In the genomic region with DNA sequence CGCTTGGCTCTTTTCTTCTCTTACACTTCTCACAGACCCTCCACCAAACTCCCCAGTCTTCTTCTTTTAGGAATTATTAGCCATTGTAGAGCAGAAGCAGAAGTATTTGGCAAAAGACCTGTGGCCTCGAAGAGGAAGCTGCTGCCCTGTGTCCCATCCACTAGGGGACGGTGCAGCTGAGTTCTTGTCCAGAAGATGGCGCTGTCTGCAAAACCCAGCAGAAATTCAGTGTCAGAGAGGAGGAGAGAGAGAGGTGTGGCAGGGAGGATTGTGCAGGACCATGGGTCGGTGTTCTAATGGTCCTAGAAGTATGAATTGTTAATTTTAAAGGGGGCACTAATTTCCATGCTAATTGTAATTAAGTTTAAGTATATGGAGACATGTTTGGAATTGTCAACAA, we compare ENCODE assay signal across 8 mouse cellular contexts. TPM values are rescaled to one million over a fixed set of nuclear protein-coding genes. Genes with fewer than 3 reads are reported as not detected.
A peak's percentile ranks its signal among the peaks of the same experiment; 100 is the strongest.
DNase-seq lines count a peak whose midpoint lies in the region; ATAC-seq lines count a peak whose summit lies in the region.

No protein-coding gene starts in this region.

- H3K4me2 ChIP-seq in forebrain, embryonic 11.5 days (ENCODE audit: low read depth, low read length, severe bottlenecking) = no peak overlapping the region
- no peak overlapping the region for H3K4me2 ChIP-seq in forebrain, embryonic 16.5 days (ENCODE audit: low read length)
- no peak overlapping the region for H3K4me2 ChIP-seq in liver, embryonic 11.5 days

- no peak overlapping the region for H3K4me3 ChIP-seq in forebrain, embryonic 11.5 days (ENCODE audit: low read depth, low read length)
- H3K4me3 ChIP-seq in forebrain, embryonic 16.5 days (replicated peaks; ENCODE audit: low read length) = no peak overlapping the region
- no peak overlapping the region for H3K4me3 ChIP-seq in liver, embryonic 11.5 days (ENCODE audit: low read depth, low read length)

- peak; percentile 66; the same call in 1 of the 2 replicates for ATAC-seq in forebrain, embryonic 11.5 days (replicated peaks; ENCODE audit: low FRiP score)
- no peak for ATAC-seq in forebrain, embryonic 16.5 days
- peak; percentile 68 for ATAC-seq in liver, embryonic 11.5 days (replicated peaks; ENCODE audit: low FRiP score)

- H3K36me3 ChIP-seq in forebrain, embryonic 11.5 days (ENCODE audit: control insufficient read depth, insufficient read depth, low read length) = no peaks in the 10 kb centered on the region
- H3K36me3 ChIP-seq in forebrain, embryonic 16.5 days (ENCODE audit: control insufficient read depth, insufficient read depth) = no peaks in the 10 kb centered on the region
- H3K36me3 ChIP-seq in liver, embryonic 11.5 days (ENCODE audit: control insufficient read depth, insufficient read depth, low read length) = no peaks in the 10 kb centered on the region

- H3K9me3 ChIP-seq in forebrain, embryonic 11.5 days (ENCODE audit: control insufficient read depth, low read length) = no peaks in the 10 kb centered on the region
- H3K9me3 ChIP-seq in forebrain, embryonic 16.5 days (ENCODE audit: control insufficient read depth, low read length) = no peaks in the 10 kb centered on the region
- H3K9me3 ChIP-seq in liver, embryonic 11.5 days (ENCODE audit: control insufficient read depth, low read length) = no peaks in the 10 kb centered on the region

- peak; percentile 81 for DNase-seq in forebrain, embryonic 11.5 days (ENCODE audit: low spot score)
- DNase-seq in urinary bladder, postnatal 14 days (ENCODE audit: low spot score) = peak; percentile 32
- DNase-seq in urinary bladder, postnatal 10 days (ENCODE audit: low spot score) = no peak
- DNase-seq in cerebellum, postnatal 25 days = peak; percentile 54 to 68
- DNase-seq in induced T-regulatory cell, adult 2 months (ENCODE audit: low read depth) = peak; percentile 66
- peak; percentile 59 for DNase-seq in liver, embryonic 11.5 days (ENCODE audit: low spot score)
- peak; percentile 56 for DNase-seq in right cerebral cortex, postnatal 14 days

- no peak overlapping the region for H3K27ac ChIP-seq in forebrain, embryonic 11.5 days (ENCODE audit: low read depth, low read length)
- H3K27ac ChIP-seq in forebrain, embryonic 16.5 days (ENCODE audit: low read length) = no peak overlapping the region
- no peak overlapping the region for H3K27ac ChIP-seq in liver, embryonic 11.5 days (ENCODE audit: low read depth, low read length)

- no peaks in the 10 kb centered on the region for H3K4me1 ChIP-seq in forebrain, embryonic 11.5 days (replicated peaks; ENCODE audit: control insufficient read depth, insufficient read depth, low read length)
- H3K4me1 ChIP-seq in forebrain, embryonic 16.5 days (replicated peaks; ENCODE audit: control insufficient read depth, insufficient read depth, low read length) = no peaks in the 10 kb centered on the region
- H3K4me1 ChIP-seq in liver, embryonic 11.5 days (replicated peaks; ENCODE audit: control insufficient read depth, insufficient read depth, low read length) = peaks cover 4% of the 10 kb centered on the region; the same call in 1 of the 2 replicates

- H3K9ac ChIP-seq in forebrain, embryonic 11.5 days (ENCODE audit: low read length) = no peak overlapping the region
- H3K9ac ChIP-seq in forebrain, embryonic 16.5 days (replicated peaks; ENCODE audit: low read depth, low read length) = no peak overlapping the region
- H3K9ac ChIP-seq in liver, embryonic 11.5 days (ENCODE audit: low read depth, low read length) = no peak overlapping the region

- H3K27me3 ChIP-seq in forebrain, embryonic 11.5 days (ENCODE audit: control insufficient read depth, insufficient read depth, low read length) = no peaks in the 10 kb centered on the region
- no peaks in the 10 kb centered on the region for H3K27me3 ChIP-seq in forebrain, embryonic 16.5 days (replicated peaks; ENCODE audit: control insufficient read depth, insufficient read depth, low read length)
- H3K27me3 ChIP-seq in liver, embryonic 11.5 days (replicated peaks; ENCODE audit: control insufficient read depth, insufficient read depth, low read length) = no peaks in the 10 kb centered on the region

- 28% methylated on average over 5 of the region's 5 CpGs for WGBS in forebrain, embryonic 11.5 days
- WGBS in forebrain, embryonic 16.5 days = 29% methylated on average over 5 of the region's 5 CpGs
- 25% methylated on average over 5 of the region's 5 CpGs for WGBS in liver, embryonic 11.5 days

RNA-seq across cellular contexts. Expression of gene Emp1, which starts 55.1 kb away (rescaled TPM):
- 2.4 and 3.2 TPM in 2 replicates for polyA plus RNA-seq in forebrain, embryonic 11.5 days (2014; fragmentation: Nextera tagmentation; extraction: Ambion mirVana)
- 4.7 and 9.2 TPM in 2 replicates for polyA plus RNA-seq in forebrain, embryonic 16.5 days (2015; fragmentation: Nextera tagmentation; extraction: Ambion mirVana)
- polyA plus RNA-seq in liver, embryonic 11.5 days (2014; fragmentation: Nextera tagmentation; extraction: Ambion mirVana) = 0.81 and 1.5 TPM in 2 replicates
